Mouse (Mus musculus) frontal cortex, adult (tissue): ENCODE data around the gene Tanc1.

ENCODE experiments used
- ATAC-seq: cut with Nextera tagmentation; 2 replicates; pipeline ENCODE4 v1.9.2; 2017; ENCODE audit warnings: mild to moderate bottlenecking, moderate library complexity, mixed read lengths; ENCODE audit not compliant: low TSS enrichment

Tanc1 gene

GRCm38 (mm10) chr2:59717746-59718294 lies 106.0 kb downstream of the Tanc1 start:
- ATAC-seq = no peak

DNA sequence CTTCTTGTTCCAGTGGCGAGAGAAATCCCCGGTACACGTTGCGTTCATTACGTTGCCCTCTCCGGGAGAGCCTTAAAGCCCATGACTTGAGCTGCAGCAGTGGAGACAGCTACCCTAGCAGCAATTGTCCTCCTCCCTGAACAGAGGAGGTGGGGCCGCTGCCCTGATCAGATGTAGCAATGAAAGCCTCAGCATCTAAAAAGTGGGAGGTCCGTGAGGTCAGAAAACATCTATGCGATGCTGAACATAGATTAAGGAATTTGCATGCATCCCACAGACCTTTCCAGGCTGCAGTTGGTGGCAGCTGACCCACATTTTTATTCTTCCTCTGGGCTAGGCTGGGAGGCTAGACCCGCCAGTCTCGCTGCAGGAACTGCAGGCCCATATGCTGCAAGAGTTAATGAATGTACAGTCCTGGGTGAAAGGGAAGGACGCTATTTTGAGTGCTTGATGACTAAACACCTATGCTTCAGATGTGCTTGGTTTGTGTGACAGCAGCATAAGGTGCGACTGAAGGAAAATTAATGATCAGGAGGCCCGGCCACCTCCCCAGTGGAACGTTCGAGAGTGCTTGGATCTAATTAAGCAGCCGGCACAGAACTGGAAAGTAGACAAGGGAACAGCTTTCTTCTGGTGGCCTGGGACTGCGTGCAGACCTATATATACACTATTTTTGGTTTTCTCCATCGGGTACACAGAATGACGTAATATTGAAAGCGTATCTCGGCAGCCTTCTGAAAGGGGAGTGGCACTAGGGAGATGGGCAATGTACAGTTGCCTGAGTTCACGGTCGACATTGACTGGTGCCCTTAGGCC lies 107.0 kb downstream of the Tanc1 start:
- peak; percentile 39; the same call in 1 of the 2 replicates for ATAC-seq

DNA sequence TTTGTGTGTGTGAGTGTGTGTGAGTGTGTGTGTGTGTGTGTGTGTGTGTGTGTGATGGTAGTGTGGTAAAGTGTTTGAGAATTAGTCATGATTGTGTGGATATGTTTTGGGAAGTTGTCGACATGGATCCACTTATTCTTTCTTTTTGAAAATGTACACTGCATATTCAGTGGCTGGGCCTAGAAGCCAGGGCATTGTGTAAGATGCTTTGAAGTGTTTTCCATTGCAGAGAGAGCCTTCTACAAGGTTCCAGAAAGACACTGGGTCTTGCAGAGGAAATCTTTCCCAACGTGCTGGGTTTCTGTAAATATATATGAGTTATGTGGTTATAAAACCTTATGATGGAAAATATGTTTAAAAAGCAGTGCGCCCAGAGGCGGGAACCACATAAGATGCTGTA lies 108.0 kb downstream of the Tanc1 start:
- no peak for ATAC-seq

GRCm38 (mm10) chr2:59721119-59721518 lies 109.3 kb downstream of the Tanc1 start:
- no peak for ATAC-seq

DNA sequence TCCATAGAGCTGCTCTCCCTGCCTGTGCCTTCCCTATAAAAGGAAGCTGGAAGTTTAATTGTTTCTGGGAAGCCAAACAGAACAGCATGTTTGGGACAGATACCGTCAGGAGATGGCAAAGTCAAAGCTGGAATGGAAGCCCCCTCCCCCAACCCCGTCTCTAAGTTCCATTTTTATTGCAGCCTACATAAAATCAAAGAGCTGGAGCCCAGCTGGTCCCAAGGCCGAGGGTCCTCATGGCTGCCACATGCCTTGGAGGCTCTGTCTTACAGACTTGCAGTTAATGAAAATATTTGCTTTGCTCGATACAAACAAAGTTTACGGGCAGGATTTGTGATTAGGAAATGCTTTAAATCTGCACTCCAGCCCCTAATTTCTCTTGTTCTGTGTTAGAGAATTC lies 109.9 kb downstream of the Tanc1 start:
- no peak for ATAC-seq

GRCm38 (mm10) chr2:59723311-59723710 lies 111.5 kb downstream of the Tanc1 start:
- no peak for ATAC-seq

DNA sequence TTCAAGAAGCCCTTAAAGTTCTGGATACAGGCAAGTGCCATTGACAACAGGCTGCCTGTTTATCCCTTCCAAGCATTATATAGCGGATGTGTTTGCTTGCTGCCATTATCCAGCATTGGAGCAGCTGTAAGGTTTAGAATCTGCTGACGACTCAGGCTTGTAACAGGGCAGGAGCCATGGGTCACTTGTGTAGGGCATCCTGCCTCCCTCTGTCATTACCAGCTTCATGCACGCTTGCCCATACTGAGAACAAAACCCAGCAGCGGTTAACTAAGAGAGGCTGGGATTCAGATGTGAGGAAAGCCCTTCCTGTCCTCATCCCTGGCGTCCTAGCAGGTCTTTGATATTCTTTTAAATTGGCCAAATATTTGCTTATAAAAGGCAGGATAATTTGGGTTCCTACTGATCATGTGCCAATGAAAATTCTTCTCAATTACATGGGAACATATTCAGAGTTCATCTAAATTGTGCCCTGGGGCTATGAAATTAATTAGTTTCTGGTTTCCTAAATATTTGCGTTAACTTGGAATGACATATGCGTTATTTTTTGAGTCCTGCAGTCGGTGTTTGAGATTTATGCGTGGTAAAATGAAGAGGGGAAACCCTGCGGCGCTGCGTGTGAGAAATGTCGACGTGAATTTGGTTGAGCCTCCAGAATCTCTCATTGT lies 113.8 kb downstream of the Tanc1 start:
- ATAC-seq = no peak

DNA sequence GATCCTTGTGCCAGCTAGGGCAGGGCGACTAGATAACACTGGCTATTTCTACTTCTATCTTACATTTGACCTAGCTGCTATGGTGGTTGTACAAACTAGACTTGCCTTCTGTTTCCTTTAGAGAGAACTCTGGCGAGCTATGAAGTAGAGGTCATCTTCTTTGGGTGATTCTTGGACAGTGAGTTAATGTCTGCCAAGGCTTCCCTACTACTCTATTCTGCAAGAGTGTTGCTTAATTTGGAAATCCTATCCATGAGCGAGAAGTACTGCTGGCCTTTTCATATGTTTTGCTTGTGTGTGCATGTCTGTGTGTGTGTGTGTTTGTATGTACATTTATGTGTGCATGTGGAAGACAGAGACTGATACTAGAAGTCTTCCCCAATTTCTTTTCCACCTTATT lies 120.0 kb downstream of the Tanc1 start:
- no peak for ATAC-seq

DNA sequence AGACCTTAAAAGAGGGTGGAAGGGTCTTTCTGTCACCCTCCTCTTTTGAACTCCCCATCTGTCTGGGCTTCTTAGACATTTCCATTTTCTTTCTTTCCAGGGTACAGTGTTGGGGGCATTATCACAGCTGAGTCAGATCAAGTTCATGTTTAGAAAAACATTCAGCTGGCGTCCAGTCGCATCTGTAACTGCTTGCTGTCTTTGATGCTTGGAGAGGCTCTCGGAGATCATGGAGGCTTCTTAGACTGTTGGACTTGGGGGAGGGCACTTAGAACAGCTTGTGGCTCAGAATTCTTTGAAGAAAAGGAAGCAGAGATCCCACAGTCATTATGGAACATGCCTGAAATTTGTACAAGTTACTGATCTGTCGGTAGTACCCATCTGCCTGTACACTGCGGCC lies 121.6 kb downstream of the Tanc1 start:
- no peak for ATAC-seq

DNA sequence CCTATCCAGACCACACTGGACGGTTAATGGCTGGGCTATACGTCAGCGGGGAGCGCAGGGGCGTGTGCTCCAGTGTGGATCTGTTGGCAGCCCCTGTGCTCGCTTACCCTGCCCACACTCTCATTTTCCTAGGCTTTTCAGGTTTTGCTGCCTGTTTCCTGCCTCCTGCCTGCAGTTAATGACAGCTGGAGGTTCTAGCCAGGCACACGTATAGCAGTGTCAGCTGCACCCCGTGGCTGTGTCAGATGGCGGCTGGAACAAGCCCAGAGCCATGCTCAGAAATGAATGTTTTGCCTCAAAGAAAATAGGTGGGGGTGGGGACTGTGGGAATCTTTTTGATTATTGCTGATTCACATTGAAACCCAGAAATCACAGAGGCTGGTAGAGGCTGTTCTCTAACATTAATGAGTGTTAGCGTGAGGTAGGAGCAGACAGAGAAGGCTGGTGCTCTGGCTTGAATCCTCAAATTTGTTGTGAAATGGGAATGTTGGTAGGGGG lies 124.6 kb downstream of the Tanc1 start:
- ATAC-seq = peak; percentile 84

- no peak for ATAC-seq
These were observed 125.5 kb downstream of the Tanc1 start for GRCm38 (mm10) chr2:59737368-59737767.

DNA sequence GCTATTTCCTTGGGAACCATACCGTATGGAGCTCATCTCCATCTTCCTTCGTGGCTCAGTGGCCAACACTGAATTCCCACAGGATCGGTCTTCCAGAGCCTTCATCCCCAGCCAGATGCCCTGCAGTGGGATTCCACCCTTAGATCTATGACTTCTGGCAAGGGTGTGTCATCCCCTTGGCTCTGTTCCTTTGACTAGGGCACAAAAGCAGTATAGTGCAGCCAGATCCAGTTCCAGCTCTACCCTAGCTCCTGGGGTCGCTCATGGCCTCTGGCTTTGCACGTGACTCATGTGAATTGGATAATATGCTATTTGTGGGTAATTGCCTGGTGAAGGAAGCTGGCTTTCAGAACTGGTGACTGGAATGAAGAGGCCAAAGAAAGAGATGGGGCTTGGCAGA lies 126.5 kb downstream of the Tanc1 start:
- ATAC-seq = no peak

DNA sequence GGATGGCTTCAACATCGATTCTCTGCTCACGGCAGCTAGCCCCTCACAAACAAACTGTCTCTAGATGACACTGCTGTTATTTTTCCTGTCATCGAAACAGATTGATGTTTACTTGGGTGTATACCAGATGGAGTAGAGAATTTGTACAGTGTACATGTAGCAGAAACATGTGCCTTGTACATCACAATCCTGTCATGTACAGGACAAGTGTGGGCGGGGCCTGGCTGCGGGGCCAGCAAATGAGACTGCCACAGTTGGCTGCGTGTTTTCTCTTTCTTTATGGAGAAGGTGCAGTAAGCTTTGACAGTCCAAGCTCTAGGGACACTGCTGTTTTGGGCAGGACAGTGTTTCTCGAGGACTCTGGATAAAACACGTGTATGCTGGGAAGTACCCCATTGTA lies 127.2 kb downstream of the Tanc1 start:
- no peak for ATAC-seq

GRCm38 (mm10) chr2:59742500-59743116 lies 130.8 kb downstream of the Tanc1 start:
- ATAC-seq = no peak

DNA sequence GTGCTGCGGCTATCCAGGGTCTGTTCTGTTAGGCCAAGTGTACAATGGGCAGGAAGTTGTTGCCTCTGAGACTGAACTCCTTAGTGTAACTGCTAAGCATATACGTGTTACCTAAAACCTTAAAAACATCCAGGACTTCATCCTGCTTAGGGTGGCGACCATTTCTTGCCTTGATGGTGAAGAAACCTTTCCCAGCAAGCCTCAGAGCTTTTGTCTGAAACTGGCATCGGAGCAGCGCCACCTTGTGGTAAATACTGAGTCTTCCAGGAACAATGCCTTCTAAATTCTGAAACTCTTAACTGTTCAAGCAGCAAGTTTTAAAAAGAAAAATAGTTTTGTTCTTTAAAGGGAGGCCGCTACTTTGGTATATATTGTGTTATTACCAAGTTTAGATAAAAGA lies 133.6 kb downstream of the Tanc1 start:
- peak; percentile 79 for ATAC-seq

DNA sequence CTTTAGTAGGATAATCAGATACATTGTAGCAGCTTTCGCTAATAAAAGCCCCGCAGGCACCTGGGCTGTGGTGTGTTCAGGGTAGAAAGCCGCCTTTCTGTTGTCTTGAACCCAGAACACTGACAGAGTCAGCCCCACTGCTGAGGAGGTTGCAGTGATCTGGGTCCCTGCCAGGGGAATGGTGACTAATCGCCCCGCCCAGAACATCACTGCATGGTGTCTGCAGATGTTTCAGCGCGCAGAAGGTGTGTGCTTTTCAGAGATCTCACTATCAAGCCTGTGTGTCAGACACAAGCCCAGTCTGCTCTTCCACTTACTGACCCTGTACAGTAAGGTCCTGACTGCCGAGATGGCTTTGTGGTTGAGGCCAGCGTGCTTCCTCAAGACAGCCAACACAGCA lies 134.2 kb downstream of the Tanc1 start:
- ATAC-seq = no peak

- ATAC-seq = no peak
These were observed 135.9 kb downstream of the Tanc1 start for GRCm38 (mm10) chr2:59747757-59748156.

DNA sequence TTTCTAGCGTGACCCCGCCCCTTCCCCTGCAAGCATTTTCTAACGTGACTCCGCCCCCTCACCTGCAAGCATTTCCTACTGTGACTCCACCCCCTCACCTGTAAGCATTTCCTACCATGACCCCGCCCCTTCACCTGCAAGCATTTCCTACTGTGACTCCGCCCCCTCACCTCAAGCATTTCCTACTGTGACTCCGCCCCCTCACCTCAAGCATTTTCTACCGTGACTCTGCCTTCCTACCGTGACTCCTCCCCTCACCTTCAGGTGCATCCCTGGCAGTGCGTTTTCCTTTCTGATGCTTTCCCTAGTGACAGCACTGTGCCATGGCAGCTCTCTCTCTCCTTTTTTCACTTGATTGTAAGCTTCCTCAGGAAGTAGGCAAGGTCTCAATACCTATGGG lies 137.5 kb downstream of the Tanc1 start:
- no peak for ATAC-seq

GRCm38 (mm10) chr2:59751172-59751571 lies 139.3 kb downstream of the Tanc1 start:
- ATAC-seq = no peak

GRCm38 (mm10) chr2:59752148-59752547 lies 140.3 kb downstream of the Tanc1 start:
- ATAC-seq = no peak

DNA sequence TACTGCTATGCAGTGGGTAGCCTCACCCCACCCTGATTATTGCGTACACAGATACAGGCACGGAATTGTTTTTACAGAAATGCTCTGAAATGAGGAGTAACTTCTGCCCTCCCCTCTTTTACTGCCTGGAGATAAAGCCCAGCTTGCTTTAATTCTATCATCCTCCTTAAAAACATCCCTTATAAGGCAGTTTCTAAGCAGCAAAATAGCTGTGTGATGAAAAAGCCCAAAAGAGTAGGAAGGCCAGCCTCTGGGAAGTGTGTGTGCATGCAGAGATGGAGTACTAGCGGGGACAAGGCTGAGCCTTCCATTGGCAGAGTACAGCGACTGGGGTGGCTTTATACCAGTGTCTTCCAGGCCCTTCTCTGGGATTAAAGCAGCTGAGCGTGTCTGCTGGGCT lies 140.9 kb downstream of the Tanc1 start:
- ATAC-seq = no peak

- no peak for ATAC-seq
These were observed 144.4 kb downstream of the Tanc1 start for GRCm38 (mm10) chr2:59756137-59756753.
